Comparison of ENCODE assay signal across 8 mouse cellular contexts in the genomic region with DNA sequence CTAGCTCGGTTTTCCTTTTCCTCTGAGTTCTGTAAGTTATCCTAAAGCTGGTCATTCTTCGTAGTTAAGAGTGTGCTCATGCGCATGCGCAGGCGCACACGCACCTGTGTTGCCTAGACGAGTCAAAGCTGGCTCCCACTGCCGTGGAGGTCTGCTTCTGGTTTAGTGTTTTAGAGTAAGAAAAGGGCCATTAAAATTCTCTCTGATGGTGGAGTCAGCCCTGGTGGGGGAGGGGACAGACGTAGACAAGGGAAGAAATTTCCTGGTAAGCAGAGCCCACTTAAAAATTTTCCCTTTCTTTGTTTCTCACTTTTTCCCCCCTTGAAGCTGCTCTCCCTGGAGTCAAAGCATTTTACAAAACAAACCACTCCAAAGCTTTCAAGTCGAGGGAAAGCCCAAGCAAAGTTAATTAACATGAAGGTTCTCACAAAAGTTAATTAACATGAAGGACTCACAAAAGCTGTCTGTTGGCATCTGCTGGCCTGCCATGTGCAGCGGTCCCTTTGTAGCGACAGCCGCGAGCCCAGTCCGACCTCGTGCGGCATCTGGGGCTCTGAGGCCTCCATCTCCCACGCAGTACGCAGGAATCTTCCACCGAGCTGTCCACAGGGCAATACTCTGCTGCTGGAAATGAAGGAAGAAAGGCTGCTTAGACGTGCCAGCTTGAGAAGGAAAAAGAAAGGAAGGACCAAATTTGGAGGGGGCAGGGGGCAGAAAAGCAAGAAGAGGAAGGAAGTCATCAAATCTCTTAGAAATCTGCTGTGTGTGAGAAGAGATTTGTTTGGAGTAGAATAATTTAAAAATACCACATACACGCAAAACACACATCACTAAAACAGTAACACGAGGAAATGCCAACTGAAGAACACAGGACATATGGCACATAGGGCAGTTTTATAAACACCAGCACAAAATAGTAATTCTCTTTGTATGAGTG. TPM values are rescaled to one million over a fixed set of nuclear protein-coding genes. Genes with fewer than 3 reads are reported as not detected.
DNase-seq lines count a peak whose midpoint lies in the region; ATAC-seq lines count a peak whose summit lies in the region.

Gene Fancc (minus strand): TSS at position 633 of the 937 bp plus-strand sequence.

- no peaks in the 10 kb centered on the region for H3K36me3 ChIP-seq in forebrain, embryonic 10.5 days (replicated peaks)
- no peaks in the 10 kb centered on the region for H3K36me3 ChIP-seq in midbrain, embryonic 16.5 days (ENCODE audit: control insufficient read depth, insufficient read depth, low read length)

- H3K27ac ChIP-seq in forebrain, embryonic 10.5 days: peak within 1 kb of the TSS; percentile 81
- H3K27ac ChIP-seq in midbrain, embryonic 16.5 days (ENCODE audit: low read length): no peak within 1 kb of the TSS

- peaks cover 18% of the 10 kb centered on the region for H3K4me1 ChIP-seq in forebrain, embryonic 10.5 days
- peaks cover 3% of the 10 kb centered on the region; the same call in 1 of the 2 replicates for H3K4me1 ChIP-seq in midbrain, embryonic 16.5 days (ENCODE audit: control insufficient read depth, insufficient read depth, low read length)

- H3K9ac ChIP-seq in midbrain, embryonic 16.5 days (ENCODE audit: low read depth, low read length): peak within 1 kb of the TSS; percentile 5; the same call in 1 of the 2 replicates

- H3K4me3 ChIP-seq in forebrain, embryonic 10.5 days: peak within 1 kb of the TSS; percentile 19
- no peak within 1 kb of the TSS for H3K4me3 ChIP-seq in midbrain, embryonic 16.5 days (ENCODE audit: low read depth, low read length)

- H3K4me2 ChIP-seq in midbrain, embryonic 16.5 days (ENCODE audit: low read length): peak within 1 kb of the TSS; percentile 20

- 22% methylated on average over 23 of the region's 23 CpGs for WGBS in forebrain, embryonic 10.5 days
- 20% methylated on average over 23 of the region's 23 CpGs for WGBS in midbrain, embryonic 16.5 days

- H3K9me3 ChIP-seq in forebrain, embryonic 10.5 days: no peaks in the 10 kb centered on the region
- no peaks in the 10 kb centered on the region for H3K9me3 ChIP-seq in midbrain, embryonic 16.5 days (replicated peaks; ENCODE audit: control insufficient read depth, low read length, poor library complexity, severe bottlenecking)

- ATAC-seq in midbrain, embryonic 16.5 days: peak; percentile 86

- peaks cover 21% of the 10 kb centered on the region for H3K27me3 ChIP-seq in forebrain, embryonic 10.5 days (ENCODE audit: poor library complexity, severe bottlenecking)
- no peaks in the 10 kb centered on the region for H3K27me3 ChIP-seq in midbrain, embryonic 16.5 days (ENCODE audit: control insufficient read depth, insufficient read depth, low read depth, low read length)

- peak; percentile 22 to 46 for DNase-seq in left cerebral cortex, postnatal 10 days (ENCODE audit: extremely low spot score in 1 of 2, low spot score in 2 of 2)
- no peak for DNase-seq in left cerebral cortex, adult 9 months (ENCODE audit: low spot score in 2 of 2)
- DNase-seq in Muller cell, postnatal 12 days (ENCODE audit: inconsistent ontology term): peak; percentile 88
- peak; percentile 59 for DNase-seq in forebrain, embryonic 10.5 days (ENCODE audit: extremely low spot score, low spot score)
- DNase-seq in kidney, adult 9 months: peak; percentile 28
- DNase-seq in cerebellum, adult 9-10 months: no peak
- no peak for DNase-seq in spleen, postnatal 10 days (ENCODE audit: low spot score in 2 of 2)

- intact Hi-C loops in left cerebral cortex, postnatal 10 days (cut with DNase I): no loop called here

RNA-seq across cellular contexts. Expression of gene Fancc, which starts in this region (rescaled TPM):
- total RNA-seq in left cerebral cortex, postnatal 10 days (2021): 10 to 100 TPM in 1 of 2 experiments, 1 to 10 TPM in 1; 7.9 to 10.3 TPM
- polyA plus RNA-seq in forebrain, embryonic 10.5 days (2016; fragmentation: Nextera tagmentation; extraction: Ambion mirVana): 22.4 and 23.9 TPM in 2 replicates
- 14.2 and 15.2 TPM in 2 replicates for polyA plus RNA-seq in midbrain, embryonic 16.5 days (2015; fragmentation: Nextera tagmentation; extraction: Ambion mirVana)

Comparison
In these comparisons a context has a peak if more than half of its experiments do, and no peak if none do; other contexts are left out.
1. DNase-seq: peak in left cerebral cortex, postnatal 10 days (2 of 2), Muller cell, postnatal 12 days (single experiment), forebrain, embryonic 10.5 days (single experiment) and kidney, adult 9 months (single experiment); none in left cerebral cortex, adult 9 months (0 of 2), cerebellum, adult 9-10 months (single experiment) and spleen, postnatal 10 days (0 of 2).